Mouse (Mus musculus) heart, embryonic 15.5 days (tissue): ENCODE measurements at regions not wholly inside any gene's neighbourhood (a gene's known extent, or its start where the extent isn't known, plus 50 kb on each side); places are given as distances from the start of the nearest gene placed in this dataset.

Source experiments
- ATAC-seq: fragments of 200-750 bp; cut with Nextera tagmentation; replicated peaks from 2 replicates; pipeline ENCODE4 v1.8.0; 2017; ENCODE audit warnings: low read depth, moderate TSS enrichment; ENCODE audit not compliant: insufficient number of reproducible peaks, insufficient read depth, low FRiP score
- H3K27ac ChIP-seq: fragments of 300-500 bp; sonication (generic); 2 replicates; pipeline ENCODE4 v1.5.1; 2015; ENCODE audit warnings: mild to moderate bottlenecking, inconsistent platforms
- H3K27me3 ChIP-seq: fragments of 300-500 bp; sonication (generic); 2 replicates; pipeline ENCODE4 v1.6.1; 2015; ENCODE audit warnings: inconsistent platforms
- H3K36me3 ChIP-seq: fragments of 300-500 bp; sonication (generic); 2 replicates; pipeline ENCODE4 v1.6.1; 2015; ENCODE audit warnings: mild to moderate bottlenecking, inconsistent platforms
- H3K4me1 ChIP-seq: fragments of 300-500 bp; sonication (generic); replicated peaks from 2 replicates; pipeline ENCODE4 v1.6.1; 2015; ENCODE audit warnings: inconsistent platforms
- H3K4me2 ChIP-seq: fragments of 300-500 bp; sonication (generic); 2 replicates; pipeline ENCODE4 v1.6.1; 2015; ENCODE audit warnings: inconsistent platforms, mild to moderate bottlenecking, moderate library complexity
- H3K4me3 ChIP-seq: fragments of 300-500 bp; sonication (generic); 2 replicates; pipeline ENCODE4 v1.5.1; 2015; ENCODE audit warnings: mild to moderate bottlenecking, inconsistent platforms
- H3K9ac ChIP-seq: fragments of 300-500 bp; sonication (generic); 2 replicates; pipeline ENCODE4 v1.6.1; 2015; ENCODE audit warnings: mild to moderate bottlenecking, inconsistent platforms
- H3K9me3 ChIP-seq: fragments of 300-500 bp; sonication (generic); replicated peaks from 2 replicates; pipeline ENCODE4 v1.6.1; 2016; ENCODE audit warnings: inconsistent platforms
- WGBS: fragments of 180-500 bp; shearing (Covaris S2); methylation state at CpG from one replicate; pipeline ENCODE4 v1.1.7; 2015; ENCODE audit warnings: mixed read lengths; 5-methylcytosine and 5-hydroxymethylcytosine counted together

- no peak overlapping the region for H3K4me3 ChIP-seq
- no peaks in the 10 kb centered on the region for H3K27me3 ChIP-seq
- WGBS, result 74% methylated on average over 2 of the region's 2 CpGs
- H3K36me3 ChIP-seq, result no peaks in the 10 kb centered on the region
- no peaks in the 10 kb centered on the region for H3K4me1 ChIP-seq
- H3K9me3 ChIP-seq, result no peaks in the 10 kb centered on the region
- H3K27ac ChIP-seq, result no peak overlapping the region
- no peak overlapping the region for H3K9ac ChIP-seq
- no peak for ATAC-seq
- no peak overlapping the region for H3K4me2 ChIP-seq
Observed at GRCm38 (mm10) chr9:27453476-27453875, 56.9 kb downstream of the Spata19 start.

- Histone ChIP-seq H3K4me1 (no peaks in the 10 kb centered on the region), H3K4me2 (no peak overlapping the region), H3K4me3 (no peak overlapping the region), H3K27ac (no peak overlapping the region), H3K27me3 (no peaks in the 10 kb centered on the region), H3K36me3 (no peaks in the 10 kb centered on the region), H3K9ac (no peak overlapping the region), H3K9me3 (no peaks in the 10 kb centered on the region)
- 57% methylated on average over 10 of the region's 10 CpGs for WGBS
- no peak for ATAC-seq
Observed at GRCm38 (mm10) chr9:27453924-27454652, 57.5 kb downstream of the Spata19 start.

- no peak overlapping the region for H3K27ac ChIP-seq
- no peak overlapping the region for H3K9ac ChIP-seq
- no peaks in the 10 kb centered on the region for H3K4me1 ChIP-seq
- no peaks in the 10 kb centered on the region for H3K36me3 ChIP-seq
- no peak for ATAC-seq
- 53% methylated on average over 3 of the region's 3 CpGs for WGBS
- H3K4me2 ChIP-seq, result no peak overlapping the region
- no peaks in the 10 kb centered on the region for H3K27me3 ChIP-seq
- H3K4me3 ChIP-seq, result no peak overlapping the region
- no peaks in the 10 kb centered on the region for H3K9me3 ChIP-seq
Observed at GRCm38 (mm10) chr9:27458335-27459040, 61.9 kb downstream of the Spata19 start.

GRCm38 (mm10) chr9:27461029-27461428 is 64.4 kb downstream of the Spata19 start:
- ATAC-seq, result no peak
- 22% methylated on average over 8 of the region's 8 CpGs for WGBS
- no peaks in the 10 kb centered on the region for H3K9me3 ChIP-seq
- no peaks in the 10 kb centered on the region for H3K36me3 ChIP-seq
- H3K27ac ChIP-seq, result no peak overlapping the region
- peak overlapping the region; percentile 23; the same call in 1 of the 2 replicates for H3K4me2 ChIP-seq
- H3K4me1 ChIP-seq, result no peaks in the 10 kb centered on the region
- no peak overlapping the region for H3K4me3 ChIP-seq
- H3K27me3 ChIP-seq, result no peaks in the 10 kb centered on the region
- H3K9ac ChIP-seq, result no peak overlapping the region

- Histone ChIP-seq H3K36me3 (no peaks in the 10 kb centered on the region), H3K27me3 (no peaks in the 10 kb centered on the region), H3K27ac (no peak overlapping the region), H3K4me2 (no peak overlapping the region), H3K4me3 (no peak overlapping the region), H3K9ac (no peak overlapping the region), H3K9me3 (no peaks in the 10 kb centered on the region), H3K4me1 (no peaks in the 10 kb centered on the region)
- no peak for ATAC-seq
- WGBS, result 88% methylated on average over 1 of the region's 1 CpGs
Observed at GRCm38 (mm10) chr9:27464006-27464405, 67.4 kb downstream of the Spata19 start.

- WGBS, result 46% methylated on average over 10 of the region's 10 CpGs
- Histone ChIP-seq H3K9me3 (no peaks in the 10 kb centered on the region), H3K4me2 (no peak overlapping the region), H3K4me1 (no peaks in the 10 kb centered on the region), H3K27me3 (no peaks in the 10 kb centered on the region), H3K36me3 (no peaks in the 10 kb centered on the region), H3K27ac (no peak overlapping the region), H3K9ac (no peak overlapping the region), H3K4me3 (no peak overlapping the region)
- ATAC-seq, result no peak; the same call in 1 of the 2 replicates
Observed at GRCm38 (mm10) chr9:27475468-27475867, 78.9 kb downstream of the Spata19 start.

GRCm38 (mm10) chr9:27476636-27477035 is 80.0 kb downstream of the Spata19 start:
- no peaks in the 10 kb centered on the region for H3K4me1 ChIP-seq
- no peaks in the 10 kb centered on the region for H3K27me3 ChIP-seq
- 80% methylated on average over 5 of the region's 5 CpGs for WGBS
- no peaks in the 10 kb centered on the region for H3K36me3 ChIP-seq
- H3K27ac ChIP-seq, result no peak overlapping the region
- H3K9ac ChIP-seq, result no peak overlapping the region
- ATAC-seq, result no peak
- no peak overlapping the region for H3K4me2 ChIP-seq
- no peak overlapping the region for H3K4me3 ChIP-seq
- no peaks in the 10 kb centered on the region for H3K9me3 ChIP-seq

- no peak for ATAC-seq
- Histone ChIP-seq H3K4me1 (no peaks in the 10 kb centered on the region), H3K27me3 (no peaks in the 10 kb centered on the region), H3K9me3 (no peaks in the 10 kb centered on the region), H3K36me3 (no peaks in the 10 kb centered on the region), H3K4me3 (no peak overlapping the region), H3K4me2 (no peak overlapping the region), H3K9ac (no peak overlapping the region), H3K27ac (no peak overlapping the region)
- 65% methylated on average over 4 of the region's 4 CpGs for WGBS
Observed at GRCm38 (mm10) chr9:27477079-27477687, 80.6 kb downstream of the Spata19 start.

GRCm38 (mm10) chr9:27478346-27478745 is 81.7 kb downstream of the Spata19 start:
- Histone ChIP-seq H3K27me3 (no peaks in the 10 kb centered on the region), H3K27ac (no peak overlapping the region), H3K9me3 (no peaks in the 10 kb centered on the region), H3K4me1 (no peaks in the 10 kb centered on the region), H3K36me3 (no peaks in the 10 kb centered on the region), H3K4me2 (no peak overlapping the region), H3K9ac (no peak overlapping the region), H3K4me3 (no peak overlapping the region)
- WGBS, result 92% methylated on average over 3 of the region's 3 CpGs
- no peak for ATAC-seq

GRCm38 (mm10) chr9:27501816-27502215 is 105.2 kb downstream of the Spata19 start:
- Histone ChIP-seq H3K9me3 (no peaks in the 10 kb centered on the region), H3K4me3 (no peak overlapping the region), H3K27me3 (no peaks in the 10 kb centered on the region), H3K9ac (no peak overlapping the region), H3K4me2 (no peak overlapping the region), H3K4me1 (peaks cover 4% of the 10 kb centered on the region; the same call in 1 of the 2 replicates), H3K36me3 (no peaks in the 10 kb centered on the region), H3K27ac (no peak overlapping the region)
- WGBS, result 73% methylated on average over 6 of the region's 6 CpGs
- no peak for ATAC-seq

- Histone ChIP-seq H3K9me3 (no peaks in the 10 kb centered on the region), H3K4me3 (no peak overlapping the region), H3K4me1 (no peaks in the 10 kb centered on the region), H3K27ac (no peak overlapping the region), H3K4me2 (no peak overlapping the region), H3K9ac (no peak overlapping the region), H3K36me3 (no peaks in the 10 kb centered on the region), H3K27me3 (no peaks in the 10 kb centered on the region)
- no peak for ATAC-seq
- WGBS, result 67% methylated on average over 5 of the region's 5 CpGs
Observed at GRCm38 (mm10) chr9:27509157-27509556, 112.6 kb downstream of the Spata19 start.
